Mouse (Mus musculus) heart, embryonic 10.5 days (tissue): ENCODE results near the gene Rhbdd2. TPM values are rescaled to one million over a fixed set of nuclear protein-coding genes. Genes with fewer than 3 reads are reported as not detected.

Experiments used
- DNase-seq: peaks from one replicate; pipeline ENCODE4 v3.0.0-alpha.2; 2017; ENCODE audit warnings: low spot score
- H3K27ac ChIP-seq: fragments of 300-500 bp; sonication (generic); 2 replicates; pipeline ENCODE4 v1.5.1; 2016; ENCODE audit warnings: mild to moderate bottlenecking
- H3K27me3 ChIP-seq: fragments of 300-500 bp; sonication (generic); 2 replicates; pipeline ENCODE4 v1.6.1; 2016; ENCODE audit warnings: mild to moderate bottlenecking; ENCODE audit not compliant: poor library complexity, insufficient read depth, severe bottlenecking
- H3K36me3 ChIP-seq: fragments of 300-500 bp; sonication (generic); 2 replicates; pipeline ENCODE4 v1.6.1; 2016; ENCODE audit warnings: mild to moderate bottlenecking, moderate library complexity
- H3K4me1 ChIP-seq: fragments of 300-500 bp; sonication (generic); 2 replicates; pipeline ENCODE4 v1.6.1; 2016; ENCODE audit warnings: mild to moderate bottlenecking
- H3K4me3 ChIP-seq: fragments of 300-500 bp; sonication (generic); 2 replicates; pipeline ENCODE4 v1.5.1; 2016; ENCODE audit warnings: mild to moderate bottlenecking, moderate library complexity
- H3K9me3 ChIP-seq: fragments of 300-500 bp; sonication (generic); 2 replicates; pipeline ENCODE4 v1.6.1; 2016; ENCODE audit warnings: mild to moderate bottlenecking, moderate library complexity
- WGBS: fragments of 180-500 bp; shearing (Covaris S2); methylation state at CpG from one replicate; pipeline ENCODE4 v1.1.7; 2016; 5-methylcytosine and 5-hydroxymethylcytosine counted together
- polyA plus RNA-seq: library from polyadenylated mRNA; unstranded; fragments of >200 nt; fragmentation: Nextera tagmentation; extraction: Ambion mirVana; gene quantifications from 2 replicates; pipeline ENCODE4 v1.2.1, GENCODE M21; 2016

Gene Rhbdd2
- polyA plus RNA-seq, 1 experiment from 2014 or later = 48.7 TPM

- DNase-seq = no peak
- Histone ChIP-seq H3K27me3 (no peaks in the 10 kb centered on the region), H3K4me3 (no peak overlapping the region), H3K4me1 (peaks cover 7% of the 10 kb centered on the region; the same call in 1 of the 2 replicates), H3K27ac (no peak overlapping the region), H3K9me3 (no peaks in the 10 kb centered on the region), H3K36me3 (no peaks in the 10 kb centered on the region)
- 89% methylated on average over 1 of the region's 1 CpGs for WGBS
These were observed 16.9 kb downstream of the Rhbdd2 start for GRCm38 (mm10) chr5:135649309-135649633.

- no peak for DNase-seq
- Histone ChIP-seq H3K9me3 (no peaks in the 10 kb centered on the region), H3K27me3 (no peaks in the 10 kb centered on the region), H3K4me3 (no peak overlapping the region), H3K36me3 (no peaks in the 10 kb centered on the region), H3K27ac (no peak overlapping the region; the same call in 1 of the 2 replicates), H3K4me1 (peaks cover 7% of the 10 kb centered on the region; the same call in 1 of the 2 replicates)
- WGBS = 69% methylated on average over 3 of the region's 3 CpGs
These were observed 19.1 kb downstream of the Rhbdd2 start for GRCm38 (mm10) chr5:135651536-135651935.

- Histone ChIP-seq H3K4me3 (no peak overlapping the region), H3K27me3 (0 out of 2 replicates have a peak, but pooled peaks cover 6% of the 10 kb centered on the region), H3K9me3 (no peaks in the 10 kb centered on the region), H3K27ac (no peak overlapping the region), H3K36me3 (no peaks in the 10 kb centered on the region), H3K4me1 (peaks cover 9% of the 10 kb centered on the region)
- 62% methylated on average over 2 of the region's 2 CpGs for WGBS
- no peak for DNase-seq
These were observed 20.8 kb downstream of the Rhbdd2 start for GRCm38 (mm10) chr5:135653209-135653608.

GRCm38 (mm10) chr5:135656046-135656445 is 23.6 kb downstream of the Rhbdd2 start:
- 0 out of 2 replicates have a peak, but pooled peaks cover 6% of the 10 kb centered on the region for H3K27me3 ChIP-seq
- H3K9me3 ChIP-seq = no peaks in the 10 kb centered on the region
- H3K4me3 ChIP-seq = no peak overlapping the region
- 75% methylated on average over 5 of the region's 5 CpGs for WGBS
- peaks cover 17% of the 10 kb centered on the region for H3K4me1 ChIP-seq
- DNase-seq = no peak
- H3K36me3 ChIP-seq = no peaks in the 10 kb centered on the region
- no peak overlapping the region for H3K27ac ChIP-seq

- Histone ChIP-seq H3K4me1 (peaks cover 11% of the 10 kb centered on the region), H3K36me3 (no peaks in the 10 kb centered on the region), H3K27me3 (0 out of 2 replicates have a peak, but pooled peaks cover 6% of the 10 kb centered on the region), H3K9me3 (no peaks in the 10 kb centered on the region), H3K27ac (no peak overlapping the region), H3K4me3 (no peak overlapping the region)
- no peak for DNase-seq
- WGBS = 81% methylated on average over 5 of the region's 5 CpGs
These were observed 24.7 kb downstream of the Rhbdd2 start for GRCm38 (mm10) chr5:135657128-135657527.

GRCm38 (mm10) chr5:135657703-135658373 is 25.4 kb downstream of the Rhbdd2 start:
- Histone ChIP-seq H3K4me1 (peaks cover 11% of the 10 kb centered on the region), H3K9me3 (no peaks in the 10 kb centered on the region), H3K27me3 (0 out of 2 replicates have a peak, but pooled peaks cover 6% of the 10 kb centered on the region), H3K4me3 (peak overlapping the region; percentile 37; the same call in 1 of the 2 replicates), H3K27ac (no peak overlapping the region), H3K36me3 (no peaks in the 10 kb centered on the region)
- no peak for DNase-seq
- 39% methylated on average over 17 of the region's 17 CpGs for WGBS

- DNase-seq = no peak
- Histone ChIP-seq H3K27ac (no peak overlapping the region), H3K27me3 (0 out of 2 replicates have a peak, but pooled peaks cover 6% of the 10 kb centered on the region), H3K4me3 (no peak overlapping the region), H3K36me3 (no peaks in the 10 kb centered on the region), H3K9me3 (no peaks in the 10 kb centered on the region), H3K4me1 (peaks cover 11% of the 10 kb centered on the region)
- WGBS = 20% methylated on average over 4 of the region's 4 CpGs
These were observed 27.5 kb downstream of the Rhbdd2 start for GRCm38 (mm10) chr5:135659956-135660355.

- Histone ChIP-seq H3K27ac (no peak overlapping the region), H3K4me3 (no peak overlapping the region), H3K27me3 (0 out of 2 replicates have a peak, but pooled peaks cover 6% of the 10 kb centered on the region), H3K4me1 (peaks cover 11% of the 10 kb centered on the region), H3K9me3 (no peaks in the 10 kb centered on the region), H3K36me3 (no peaks in the 10 kb centered on the region)
- DNase-seq = no peak
- 86% methylated on average over 7 of the region's 7 CpGs for WGBS
These were observed 28.1 kb downstream of the Rhbdd2 start for GRCm38 (mm10) chr5:135660535-135660934.

GRCm38 (mm10) chr5:135666890-135667289 is 34.5 kb downstream of the Rhbdd2 start:
- Histone ChIP-seq H3K9me3 (no peaks in the 10 kb centered on the region), H3K27me3 (no peaks in the 10 kb centered on the region), H3K4me3 (no peak overlapping the region), H3K36me3 (no peaks in the 10 kb centered on the region), H3K4me1 (peaks cover 10% of the 10 kb centered on the region), H3K27ac (no peak overlapping the region)
- WGBS = 89% methylated on average over 5 of the region's 5 CpGs
- no peak for DNase-seq

- Histone ChIP-seq H3K27me3 (no peaks in the 10 kb centered on the region), H3K4me1 (peaks cover 10% of the 10 kb centered on the region), H3K9me3 (no peaks in the 10 kb centered on the region), H3K36me3 (no peaks in the 10 kb centered on the region), H3K27ac (no peak overlapping the region), H3K4me3 (no peak overlapping the region)
- WGBS = 81% methylated on average over 7 of the region's 7 CpGs
- DNase-seq = no peak
These were observed 35.7 kb downstream of the Rhbdd2 start for GRCm38 (mm10) chr5:135668071-135668470.

GRCm38 (mm10) chr5:135669741-135670275 is 37.4 kb downstream of the Rhbdd2 start, which contains the start of gene Por:
Por (plus strand) TSS chr5:135670033.
- Histone ChIP-seq H3K4me3 (peak within 1 kb of the TSS; percentile 15; the same call in 1 of the 2 replicates), H3K4me1 (peaks cover 17% of the 10 kb centered on the region), H3K27me3 (no peaks in the 10 kb centered on the region), H3K9me3 (no peaks in the 10 kb centered on the region), H3K36me3 (no peaks in the 10 kb centered on the region), H3K27ac (no peak within 1 kb of the TSS)
- WGBS = 23% methylated on average over 9 of the region's 9 CpGs
- no peak for DNase-seq

GRCm38 (mm10) chr5:135670881-135671280 is 38.5 kb downstream of the Rhbdd2 start:
- Histone ChIP-seq H3K27me3 (peaks cover 6% of the 10 kb centered on the region; the same call in 1 of the 2 replicates), H3K36me3 (no peaks in the 10 kb centered on the region), H3K4me3 (no peak overlapping the region), H3K27ac (no peak overlapping the region), H3K9me3 (no peaks in the 10 kb centered on the region), H3K4me1 (peaks cover 21% of the 10 kb centered on the region)
- WGBS = 79% methylated on average over 2 of the region's 2 CpGs
- no peak for DNase-seq

- Histone ChIP-seq H3K9me3 (no peaks in the 10 kb centered on the region), H3K36me3 (no peaks in the 10 kb centered on the region), H3K4me3 (no peak overlapping the region), H3K4me1 (peaks cover 21% of the 10 kb centered on the region), H3K27me3 (peaks cover 10% of the 10 kb centered on the region; the same call in 1 of the 2 replicates), H3K27ac (no peak overlapping the region)
- 65% methylated on average over 4 of the region's 4 CpGs for WGBS
- no peak for DNase-seq
These were observed 40.1 kb downstream of the Rhbdd2 start for GRCm38 (mm10) chr5:135672509-135672908.
